ENCODE assay signal across 14 mouse cellular contexts in the genomic region with DNA sequence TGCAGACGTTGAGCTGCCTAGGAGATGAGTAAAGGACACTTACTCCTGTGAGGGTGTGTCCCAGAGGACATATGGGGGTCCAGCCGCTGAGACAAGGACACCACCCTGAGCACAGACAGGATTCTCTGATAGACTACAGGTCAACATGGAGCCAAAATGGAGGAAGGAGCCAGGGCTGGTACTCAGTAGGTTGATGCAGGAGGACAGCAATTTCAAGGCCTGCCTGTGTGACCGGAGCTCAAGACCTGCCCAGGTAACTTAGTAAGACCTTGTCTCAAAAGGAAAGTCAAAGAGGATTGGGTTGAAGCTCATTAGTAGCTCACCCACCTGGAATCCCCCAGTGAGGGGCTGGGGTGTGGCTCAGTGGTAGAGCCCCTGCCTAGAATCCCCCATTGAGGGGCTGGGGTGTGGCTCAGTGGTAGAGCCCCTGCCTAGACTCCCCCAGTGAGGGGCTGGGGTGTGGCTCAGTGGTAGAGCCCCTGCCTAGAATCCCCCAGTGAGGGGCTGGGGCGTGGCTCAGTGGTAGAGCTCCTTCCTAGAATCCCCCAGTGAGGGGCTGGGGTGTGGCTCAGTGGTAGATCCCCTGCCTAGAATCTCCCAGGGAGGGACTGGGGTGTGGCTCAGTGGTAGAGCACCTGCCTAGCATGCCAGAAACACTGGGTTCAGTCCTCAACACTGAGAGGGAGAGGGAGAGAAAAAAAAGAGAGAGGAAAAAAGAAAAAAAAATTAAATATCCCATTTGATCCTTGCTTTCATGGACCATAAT. TPM values are rescaled to one million over a fixed set of nuclear protein-coding genes. Genes with fewer than 3 reads are reported as not detected.
DNase-seq lines count a peak whose midpoint lies in the region; ATAC-seq and TF ChIP-seq lines count a peak whose summit lies in the region.
"Had no signal": no experiment of that assay in that cellular context is flagged by ENCODE, and none has a peak within 500 bp of the region (broad histone marks: within the 10 kb centered on the region; RNA-seq: fewer than 3 reads in every experiment).

No protein-coding gene starts in this region.

- no peak overlapping the region; the same call in 1 of the 2 replicates for H3K9ac ChIP-seq in embryonic facial prominence, embryonic 11.5 days (replicated peaks; ENCODE audit: low read length)
- no peak overlapping the region for H3K9ac ChIP-seq in hindbrain, embryonic 13.5 days
- H3K9ac ChIP-seq in neural tube, embryonic 12.5 days, result no peak overlapping the region
- H3K9ac ChIP-seq: embryonic facial prominence, embryonic 15.5 days had no signal

- H3K36me3 ChIP-seq in heart, embryonic 10.5 days, result 0 out of 2 replicates have a peak, but pooled peaks cover 6% of the 10 kb centered on the region
- no peaks in the 10 kb centered on the region for H3K36me3 ChIP-seq in embryonic facial prominence, embryonic 11.5 days (replicated peaks; ENCODE audit: control insufficient read depth, insufficient read depth, low read depth, low read length)
- no peaks in the 10 kb centered on the region for H3K36me3 ChIP-seq in hindbrain, embryonic 13.5 days
- no peaks in the 10 kb centered on the region for H3K36me3 ChIP-seq in neural tube, embryonic 12.5 days
- H3K36me3 ChIP-seq: embryonic facial prominence, embryonic 15.5 days; limb, embryonic 13.5 days had no signal

- no peak for TF ChIP-seq CTCF in left cerebral cortex, adult 2 months (IDR thresholded peaks at IDR 0.05)

- intact Hi-C loops in left cerebral cortex, adult 2 months (cut with DNase I), result no loop called here

- no peak overlapping the region for H3K4me3 ChIP-seq in heart, embryonic 10.5 days
- H3K4me3 ChIP-seq in embryonic facial prominence, embryonic 11.5 days (ENCODE audit: low read depth, low read length), result no peak overlapping the region
- H3K4me3 ChIP-seq in hindbrain, embryonic 13.5 days, result no peak overlapping the region
- no peak overlapping the region for H3K4me3 ChIP-seq in neural tube, embryonic 12.5 days
- H3K4me3 ChIP-seq in left cerebral cortex, adult 2 months, result no peak overlapping the region
- H3K4me3 ChIP-seq: embryonic facial prominence, embryonic 15.5 days; heart, adult 2 months; limb, embryonic 13.5 days had no signal

- no peak overlapping the region for H3K4me2 ChIP-seq in embryonic facial prominence, embryonic 11.5 days (ENCODE audit: low read depth, low read length)
- H3K4me2 ChIP-seq in hindbrain, embryonic 13.5 days, result no peak overlapping the region
- H3K4me2 ChIP-seq in neural tube, embryonic 12.5 days (replicated peaks), result no peak overlapping the region
- H3K4me2 ChIP-seq: embryonic facial prominence, embryonic 15.5 days had no signal

- H3K27ac ChIP-seq in heart, embryonic 10.5 days, result peak overlapping the region; percentile 91
- H3K27ac ChIP-seq in embryonic facial prominence, embryonic 11.5 days (replicated peaks; ENCODE audit: low read depth, low read length), result peak overlapping the region; percentile 82
- H3K27ac ChIP-seq in hindbrain, embryonic 13.5 days, result peak overlapping the region; percentile 86
- peak overlapping the region; percentile 91; the same call in 1 of the 2 replicates for H3K27ac ChIP-seq in neural tube, embryonic 12.5 days
- H3K27ac ChIP-seq in left cerebral cortex, adult 2 months, result no peak overlapping the region
- H3K27ac ChIP-seq: heart, adult 2 months had no signal

- WGBS in heart, embryonic 10.5 days, result 91% methylated on average over 4 of the region's 4 CpGs
- 91% methylated on average over 4 of the region's 4 CpGs for WGBS in embryonic facial prominence, embryonic 11.5 days
- 91% methylated on average over 4 of the region's 4 CpGs for WGBS in hindbrain, embryonic 13.5 days
- WGBS in neural tube, embryonic 12.5 days, result 90% methylated on average over 4 of the region's 4 CpGs

- peaks cover 24% of the 10 kb centered on the region for H3K4me1 ChIP-seq in heart, embryonic 10.5 days
- no peaks in the 10 kb centered on the region for H3K4me1 ChIP-seq in embryonic facial prominence, embryonic 11.5 days (ENCODE audit: control insufficient read depth, insufficient read depth, low read length)
- peaks cover 43% of the 10 kb centered on the region for H3K4me1 ChIP-seq in hindbrain, embryonic 13.5 days (replicated peaks)
- H3K4me1 ChIP-seq in neural tube, embryonic 12.5 days, result peaks cover 34% of the 10 kb centered on the region

- peak; percentile 52 for DNase-seq in heart, embryonic 10.5 days (ENCODE audit: low spot score)
- DNase-seq in heart, adult 18-20 months, result no peak
- DNase-seq in embryonic facial prominence, embryonic 11.5 days (ENCODE audit: low spot score), result no peak
- no peak for DNase-seq in left cerebral cortex, adult 2 months (ENCODE audit: extremely low spot score in 1 of 2, low spot score in 2 of 2)
- DNase-seq in cerebellum, adult 11 months, result no peak
- DNase-seq in layer of hippocampus, postnatal 10 days (ENCODE audit: low spot score in 2 of 2), result no peak
- DNase-seq: cerebellum, adult 9-11 months; heart, adult 2 months; layer of hippocampus, adult 9-11 months; lung, adult 18-20 months had no signal

- no peak for ATAC-seq in embryonic facial prominence, embryonic 11.5 days (replicated peaks; ENCODE audit: insufficient number of reproducible peaks, low FRiP score, low TSS enrichment, low read depth)
- no peak for ATAC-seq in hindbrain, embryonic 13.5 days (ENCODE audit: low FRiP score)
- no peak for ATAC-seq in neural tube, embryonic 12.5 days (ENCODE audit: low FRiP score, low read depth)

- H3K27me3 ChIP-seq in heart, embryonic 10.5 days (ENCODE audit: insufficient read depth, poor library complexity, severe bottlenecking), result no peaks in the 10 kb centered on the region
- no peaks in the 10 kb centered on the region for H3K27me3 ChIP-seq in embryonic facial prominence, embryonic 11.5 days (ENCODE audit: control insufficient read depth, insufficient read depth, low read length)
- H3K27me3 ChIP-seq in hindbrain, embryonic 13.5 days, result no peaks in the 10 kb centered on the region
- H3K27me3 ChIP-seq in neural tube, embryonic 12.5 days (replicated peaks), result no peaks in the 10 kb centered on the region
- H3K27me3 ChIP-seq: embryonic facial prominence, embryonic 15.5 days; limb, embryonic 13.5 days had no signal

- no peaks in the 10 kb centered on the region for H3K9me3 ChIP-seq in heart, embryonic 10.5 days
- H3K9me3 ChIP-seq in embryonic facial prominence, embryonic 11.5 days (replicated peaks; ENCODE audit: control insufficient read depth, low read length), result no peaks in the 10 kb centered on the region
- no peaks in the 10 kb centered on the region for H3K9me3 ChIP-seq in hindbrain, embryonic 13.5 days
- 0 out of 2 replicates have a peak, but pooled peaks cover 4% of the 10 kb centered on the region for H3K9me3 ChIP-seq in neural tube, embryonic 12.5 days
- H3K9me3 ChIP-seq: embryonic facial prominence, embryonic 15.5 days had no signal

RNA-seq across cellular contexts. Expression of gene Foxk1, which starts 30.7 kb away (rescaled TPM):
- polyA plus RNA-seq in heart, embryonic 10.5 days (2016; fragmentation: Nextera tagmentation; extraction: Ambion mirVana), result 3.3 and 4.5 TPM in 2 replicates
- total RNA-seq in heart, adult 18-20 months (2021), result 10 to 100 TPM; 15.7 to 15.9 TPM
- polyA plus RNA-seq in embryonic facial prominence, embryonic 11.5 days (2014; fragmentation: Nextera tagmentation; extraction: Ambion mirVana), result 2.9 and 3.4 TPM in 2 replicates
- 5.3 and 5.6 TPM in 2 replicates for polyA plus RNA-seq in hindbrain, embryonic 13.5 days (2015; fragmentation: Nextera tagmentation; extraction: Ambion mirVana)
- polyA plus RNA-seq in neural tube, embryonic 12.5 days (2016; fragmentation: Nextera tagmentation; extraction: Ambion mirVana), result 6.2 and 7.2 TPM in 2 replicates
- 10 to 100 TPM; 40.4 to 46.1 TPM for total RNA-seq in left cerebral cortex, adult 2 months (2021)
- total RNA-seq in layer of hippocampus, postnatal 10 days (2021), result 10 to 100 TPM; 33.9 to 37.9 TPM
